ENCODE assay signal across 22 mouse cellular contexts in genomic region chr3:107704371-107704705, GRCm38 (mm10). TPM values are rescaled to one million over a fixed set of nuclear protein-coding genes. Genes with fewer than 3 reads are reported as not detected.
DNase-seq lines count a peak whose midpoint lies in the region; ATAC-seq and TF ChIP-seq lines count a peak whose summit lies in the region.
"Had no signal": no experiment of that assay in that cellular context is flagged by ENCODE, and none has a peak within 500 bp of the region (broad histone marks: within the 10 kb centered on the region; RNA-seq: fewer than 3 reads in every experiment).

No protein-coding gene starts in this region.

- no peak for DNase-seq in frontal cortex, postnatal 36 days (ENCODE audit: low spot score in 2 of 2)
- DNase-seq in brain, adult 2 months (ENCODE audit: low read depth, low spot score) = peak; percentile 32
- peak; percentile 30 for DNase-seq in heart, postnatal 0 days (ENCODE audit: low spot score)
- DNase-seq in forebrain, embryonic 11.5 days (ENCODE audit: low spot score) = no peak
- DNase-seq: cerebellum, adult 11 months; cerebellum, adult 9-11 months; kidney, postnatal 4 days; lung, embryonic 14.5 days; right cerebral cortex, postnatal 14 days; thymus, postnatal 14 days had no signal

- TF ChIP-seq EP300 in heart, postnatal 0 days (IDR thresholded peaks at IDR 0.05; ENCODE audit: low read depth) = no peak

- peak overlapping the region; percentile 82 for H3K27ac ChIP-seq in heart, postnatal 0 days (ENCODE audit: low read depth)
- no peak overlapping the region for H3K27ac ChIP-seq in forebrain, embryonic 11.5 days (ENCODE audit: low read depth, low read length)
- H3K27ac ChIP-seq in hindbrain, embryonic 13.5 days = no peak overlapping the region
- H3K27ac ChIP-seq: embryonic facial prominence, embryonic 15.5 days; hindbrain, embryonic 10.5 days; kidney, embryonic 15.5 days; limb, embryonic 13.5 days; liver, embryonic 12.5 days; midbrain, embryonic 13.5 days had no signal

- no peak overlapping the region for H3K4me3 ChIP-seq in heart, postnatal 0 days (ENCODE audit: low read depth, low read length)
- H3K4me3 ChIP-seq in myocyte = no peak overlapping the region
- H3K4me3 ChIP-seq in forebrain, embryonic 11.5 days (ENCODE audit: low read depth, low read length) = no peak overlapping the region
- no peak overlapping the region for H3K4me3 ChIP-seq in hindbrain, embryonic 13.5 days
- H3K4me3 ChIP-seq: embryonic facial prominence, embryonic 15.5 days; hindbrain, embryonic 10.5 days; kidney, embryonic 15.5 days; limb, embryonic 13.5 days; liver, embryonic 12.5 days; megakaryocyte, embryonic 14.5 days; midbrain, embryonic 13.5 days had no signal

- no peaks in the 10 kb centered on the region for H3K79me2 ChIP-seq in myocyte (ENCODE audit: control insufficient read depth, insufficient read depth)

- 0 out of 2 replicates have a peak overlapping the region, but pooled peaks have one; percentile 6 for H3K4me2 ChIP-seq in heart, postnatal 0 days (ENCODE audit: low read depth, low read length)
- H3K4me2 ChIP-seq in myocyte (ENCODE audit: low read depth) = peak overlapping the region; percentile 8
- H3K4me2 ChIP-seq in forebrain, embryonic 11.5 days (ENCODE audit: low read depth, low read length, severe bottlenecking) = no peak overlapping the region
- no peak overlapping the region for H3K4me2 ChIP-seq in hindbrain, embryonic 13.5 days
- H3K4me2 ChIP-seq: embryonic facial prominence, embryonic 15.5 days; kidney, embryonic 15.5 days; limb, embryonic 13.5 days; liver, embryonic 12.5 days; lung, embryonic 14.5 days; midbrain, embryonic 13.5 days had no signal

- TF ChIP-seq CTCF in heart, postnatal 0 days (IDR thresholded peaks at IDR 0.05; ENCODE audit: low read depth) = no peak

- no peak overlapping the region for H3ac ChIP-seq in myocyte (ENCODE audit: control insufficient read depth, insufficient read length)

- TF ChIP-seq POLR2A in myocyte (IDR thresholded peaks at IDR 0.05; ENCODE audit: insufficient read length, low read depth) = no peak

- peak; percentile 66 for ATAC-seq in frontal cortex, adult (ENCODE audit: low TSS enrichment)
- peak; percentile 84 for ATAC-seq in heart, postnatal 0 days (ENCODE audit: insufficient read depth, low read depth)
- ATAC-seq in forebrain, embryonic 11.5 days (replicated peaks; ENCODE audit: low FRiP score) = no peak
- no peak for ATAC-seq in hindbrain, embryonic 13.5 days (ENCODE audit: low FRiP score)
- ATAC-seq: forebrain, embryonic 16.5 days; intestine, postnatal 0 days; liver, embryonic 12.5 days; midbrain, embryonic 13.5 days had no signal

- H3K9ac ChIP-seq in heart, postnatal 0 days (replicated peaks; ENCODE audit: low read depth, low read length) = no peak overlapping the region
- no peak overlapping the region for H3K9ac ChIP-seq in forebrain, embryonic 11.5 days (ENCODE audit: low read length)
- H3K9ac ChIP-seq in hindbrain, embryonic 13.5 days = no peak overlapping the region
- H3K9ac ChIP-seq: embryonic facial prominence, embryonic 15.5 days; kidney, embryonic 15.5 days; limb, embryonic 13.5 days; liver, embryonic 12.5 days; lung, embryonic 14.5 days; midbrain, embryonic 13.5 days had no signal

- peaks cover 29% of the 10 kb centered on the region for H3K4me1 ChIP-seq in heart, postnatal 0 days (ENCODE audit: control insufficient read depth, insufficient read depth)
- H3K4me1 ChIP-seq in forebrain, embryonic 11.5 days (replicated peaks; ENCODE audit: control insufficient read depth, insufficient read depth, low read length) = no peaks in the 10 kb centered on the region
- H3K4me1 ChIP-seq in hindbrain, embryonic 13.5 days (replicated peaks) = no peaks in the 10 kb centered on the region
- H3K4me1 ChIP-seq: hindbrain, embryonic 10.5 days; kidney, embryonic 15.5 days; limb, embryonic 13.5 days; liver, embryonic 12.5 days; midbrain, embryonic 13.5 days had no signal

- H3K36me3 ChIP-seq in heart, postnatal 0 days (replicated peaks; ENCODE audit: control insufficient read depth, insufficient read depth, low read length) = no peaks in the 10 kb centered on the region
- no peaks in the 10 kb centered on the region for H3K36me3 ChIP-seq in myocyte (ENCODE audit: control insufficient read depth, insufficient read depth)
- no peaks in the 10 kb centered on the region for H3K36me3 ChIP-seq in forebrain, embryonic 11.5 days (ENCODE audit: control insufficient read depth, insufficient read depth, low read length)
- H3K36me3 ChIP-seq in hindbrain, embryonic 13.5 days = no peaks in the 10 kb centered on the region
- H3K36me3 ChIP-seq: embryonic facial prominence, embryonic 15.5 days; hindbrain, embryonic 10.5 days; kidney, embryonic 15.5 days; limb, embryonic 13.5 days; liver, embryonic 12.5 days; midbrain, embryonic 13.5 days had no signal

- no peaks in the 10 kb centered on the region for H3K27me3 ChIP-seq in heart, postnatal 0 days (ENCODE audit: control insufficient read depth, insufficient read depth, low read length)
- H3K27me3 ChIP-seq in myocyte (ENCODE audit: control insufficient read depth, insufficient read depth, insufficient read length) = no peaks in the 10 kb centered on the region
- H3K27me3 ChIP-seq in forebrain, embryonic 11.5 days (ENCODE audit: control insufficient read depth, insufficient read depth, low read length) = no peaks in the 10 kb centered on the region
- H3K27me3 ChIP-seq in hindbrain, embryonic 13.5 days = no peaks in the 10 kb centered on the region
- H3K27me3 ChIP-seq: embryonic facial prominence, embryonic 15.5 days; kidney, embryonic 15.5 days; limb, embryonic 13.5 days; liver, embryonic 12.5 days; midbrain, embryonic 13.5 days had no signal

- WGBS in heart, postnatal 0 days = 18% methylated on average over 1 of the region's 1 CpGs
- 85% methylated on average over 1 of the region's 1 CpGs for WGBS in forebrain, embryonic 11.5 days
- 89% methylated on average over 1 of the region's 1 CpGs for WGBS in hindbrain, embryonic 13.5 days

- H3K9me3 ChIP-seq in heart, postnatal 0 days (replicated peaks; ENCODE audit: control insufficient read depth, low read length) = no peaks in the 10 kb centered on the region
- H3K9me3 ChIP-seq in forebrain, embryonic 11.5 days (ENCODE audit: control insufficient read depth, low read length) = no peaks in the 10 kb centered on the region
- no peaks in the 10 kb centered on the region for H3K9me3 ChIP-seq in hindbrain, embryonic 13.5 days
- H3K9me3 ChIP-seq: embryonic facial prominence, embryonic 15.5 days; hindbrain, embryonic 10.5 days; kidney, embryonic 15.5 days; limb, embryonic 13.5 days; liver, embryonic 12.5 days; midbrain, embryonic 13.5 days had no signal

TF ChIP-seq in myocyte, 11 proteins besides CTCF, POLR2A, EP300 and RAD21:
- no peak for TF ChIP-seq CEBPB (IDR thresholded peaks at IDR 0.05; ENCODE audit: insufficient read depth, poor library complexity, severe bottlenecking)
- no peak for TF ChIP-seq SRF (IDR thresholded peaks at IDR 0.05; ENCODE audit: control insufficient read depth, insufficient read length, low read depth)
- no peak for TF ChIP-seq USF1 (IDR thresholded peaks at IDR 0.05; ENCODE audit: low read depth)
- TF ChIP-seq MYOG (IDR thresholded peaks at IDR 0.05; ENCODE audit: control insufficient read depth in 1 of 3, insufficient read depth in 1 of 3, insufficient read length in 2 of 3, low read depth in 2 of 3) = no peak
- no peak for TF ChIP-seq POLR2AphosphoS2 (IDR thresholded peaks at IDR 0.05; ENCODE audit: insufficient read length, low read depth)
- no peak for TF ChIP-seq E2F4 (IDR thresholded peaks at IDR 0.05; ENCODE audit: insufficient read depth)
- TF ChIP-seq TCF3 (IDR thresholded peaks at IDR 0.05; ENCODE audit: insufficient read length, low read depth) = no peak
- no peak for TF ChIP-seq MAX (IDR thresholded peaks at IDR 0.05; ENCODE audit: low read depth)
- no peak for TF ChIP-seq TCF12 (IDR thresholded peaks at IDR 0.05; ENCODE audit: insufficient read depth, poor library complexity, severe bottlenecking)
- TF ChIP-seq REST (IDR thresholded peaks at IDR 0.05; ENCODE audit: insufficient read depth, insufficient read length) = no peak
- no peak for TF ChIP-seq MYOD1 (IDR thresholded peaks at IDR 0.05; ENCODE audit: control insufficient read depth in 1 of 3, insufficient read length in 2 of 3, low read depth in 2 of 3)

RNA-seq across cellular contexts. Expression of gene Ahcyl1, which starts 8.0 kb away (rescaled TPM):
- total RNA-seq in heart, postnatal 0 days (2014; rRNA removed; ENCODE audit: low replicate concordance) = 19.2 and 32.0 TPM in 2 replicates
- 39.4 and 43.3 TPM in 2 replicates for polyA plus RNA-seq in heart, postnatal 0 days (2015; fragmentation: Nextera tagmentation; extraction: Ambion mirVana)
- polyA plus RNA-seq in myocyte (2012; fragmentation: generic; extraction: Trizol) = 51.0 TPM
- 122 and 127 TPM in 2 replicates for polyA plus RNA-seq in forebrain, embryonic 11.5 days (2014; fragmentation: Nextera tagmentation; extraction: Ambion mirVana)
- 106 and 108 TPM in 2 replicates for polyA plus RNA-seq in hindbrain, embryonic 13.5 days (2015; fragmentation: Nextera tagmentation; extraction: Ambion mirVana)

RNA-seq across cellular contexts. Expression of gene Csf1, which starts 55.9 kb away (rescaled TPM):
- 18.2 and 23.6 TPM in 2 replicates for total RNA-seq in heart, postnatal 0 days (2014; rRNA removed; ENCODE audit: low replicate concordance)
- polyA plus RNA-seq in heart, postnatal 0 days (2015; fragmentation: Nextera tagmentation; extraction: Ambion mirVana) = 7.7 and 8.1 TPM in 2 replicates
- 68.1 TPM for polyA plus RNA-seq in myocyte (2012; fragmentation: generic; extraction: Trizol)
- polyA plus RNA-seq in forebrain, embryonic 11.5 days (2014; fragmentation: Nextera tagmentation; extraction: Ambion mirVana) = 6.0 and 8.1 TPM in 2 replicates
- 6.3 and 6.5 TPM in 2 replicates for polyA plus RNA-seq in hindbrain, embryonic 13.5 days (2015; fragmentation: Nextera tagmentation; extraction: Ambion mirVana)

Comparison
In these comparisons a context has a peak if more than half of its experiments do, and no peak if none do; other contexts are left out.
1. ATAC-seq: peak in frontal cortex, adult (single experiment) and heart, postnatal 0 days (single experiment); none in forebrain, embryonic 11.5 days (single experiment) and hindbrain, embryonic 13.5 days (single experiment).
2. DNase-seq: peak in brain, adult 2 months (single experiment) and heart, postnatal 0 days (single experiment); none in frontal cortex, postnatal 36 days (0 of 2) and forebrain, embryonic 11.5 days (single experiment).
3. H3K4me2 ChIP-seq: peak in heart, postnatal 0 days (single experiment) and myocyte (single experiment); none in forebrain, embryonic 11.5 days (single experiment) and hindbrain, embryonic 13.5 days (single experiment).